Mouse (Mus musculus) CH12.LX (cell line): ENCODE results near the gene Gm21970. TPM values are rescaled to one million over a fixed set of nuclear protein-coding genes. Genes with fewer than 3 reads are reported as not detected.

Experiments used
- DNase-seq: peaks from one replicate; pipeline ENCODE4 v3.0.0-alpha.2; 2013; ENCODE audit errors: extremely low read depth
- H3K27ac ChIP-seq: 2 replicates; pipeline ENCODE4 v1.5.1; 2012; ENCODE audit warnings: low read depth, mild to moderate bottlenecking, control low read depth, moderate library complexity; ENCODE audit not compliant: insufficient read depth
- H3K27me3 ChIP-seq: replicated peaks from 2 replicates; pipeline ENCODE3; 2012; ENCODE audit warnings: inconsistent platforms
- H3K36me3 ChIP-seq, 2 experiments: replicated peaks in 1 of 2; 2 replicates each; pipeline versions ENCODE3 to v1.6.1; 2012; ENCODE audit warnings: inconsistent platforms in 1 of 2, low read length in 1 of 2, mild to moderate bottlenecking in 1 of 2, mixed read lengths in 1 of 2, moderate library complexity in 1 of 2; ENCODE audit not compliant: control insufficient read depth in 1 of 2, insufficient read depth in 1 of 2
- H3K4me1 ChIP-seq, 2 experiments: 2 replicates each; pipeline ENCODE4 v1.6.1; 2012; ENCODE audit warnings: inconsistent platforms in 1 of 2, moderate library complexity in 1 of 2; ENCODE audit not compliant: insufficient read depth in 2 of 2, control insufficient read depth in 1 of 2
- H3K4me2 ChIP-seq: 2 replicates; pipeline ENCODE4 v1.6.1; 2012; ENCODE audit warnings: low read depth, mild to moderate bottlenecking, control low read depth; ENCODE audit not compliant: poor library complexity, insufficient read depth, severe bottlenecking
- H3K4me3 ChIP-seq, 3 experiments: fragments of 150-350 bp in 1 of 3; sonication (generic) in 1 of 3; replicated peaks in 1 of 3; 2 replicates each; pipeline versions ENCODE3 to v1.5.1; 2011 to 2012; ENCODE audit warnings: low read depth in 2 of 3, low read length in 2 of 3, mild to moderate bottlenecking in 2 of 3, moderate library complexity in 2 of 3, control low read depth in 1 of 3, improper control_type of control experiment in 1 of 3, inconsistent platforms in 1 of 3, mixed read lengths in 1 of 3; ENCODE audit not compliant: poor library complexity in 1 of 3
- H3K79me2 ChIP-seq: replicated peaks from 2 replicates; pipeline ENCODE4 v1.6.1; 2012; ENCODE audit warnings: mild to moderate bottlenecking, moderate library complexity; ENCODE audit not compliant: control insufficient read depth, poor library complexity, insufficient read depth, severe bottlenecking; ENCODE audit errors: extremely low read depth
- H3K9ac ChIP-seq: 2 replicates; pipeline ENCODE4 v1.6.1; 2012; ENCODE audit warnings: low read depth, mild to moderate bottlenecking, control low read depth, moderate library complexity; ENCODE audit not compliant: insufficient read depth
- H3K9me3 ChIP-seq: replicated peaks from 2 replicates; pipeline ENCODE3; 2012; ENCODE audit warnings: low read length, inconsistent platforms, mixed read lengths
- BHLHE40 ChIP-seq: IDR thresholded peaks from 2 replicates; pipeline ENCODE4 v1.6.1; 2011; ENCODE audit warnings: mild to moderate bottlenecking, low read depth, low read length, improper control_type of control experiment
- CHD1 ChIP-seq: IDR thresholded peaks from 2 replicates; pipeline ENCODE4 v1.6.1; 2012; ENCODE audit warnings: low read depth, low read length, improper control_type of control experiment, inconsistent platforms
- ETS1 ChIP-seq: conservative IDR thresholded peaks from 2 replicates; pipeline ENCODE4 v1.6.1; 2012; ENCODE audit warnings: low read depth, mild to moderate bottlenecking, inconsistent platforms, low read length, improper control_type of control experiment, moderate library complexity
- GABPA ChIP-seq: IDR thresholded peaks from 2 replicates; pipeline ENCODE4 v1.6.1; 2012; ENCODE audit warnings: low read depth, low read length, improper control_type of control experiment, inconsistent platforms; ENCODE audit not compliant: insufficient replicate concordance
- IRF4 ChIP-seq: IDR thresholded peaks from 2 replicates; pipeline ENCODE4 v1.6.1; 2014; ENCODE audit warnings: low read depth, mild to moderate bottlenecking, inconsistent platforms, low read length, improper control_type of control experiment
- MAFK ChIP-seq: IDR thresholded peaks from 2 replicates; pipeline ENCODE4 v1.6.1; 2011; ENCODE audit warnings: low read length, improper control_type of control experiment; ENCODE audit not compliant: insufficient replicate concordance
- MAX ChIP-seq: IDR thresholded peaks from 2 replicates; pipeline ENCODE4 v1.6.1; 2011; ENCODE audit warnings: low read length, improper control_type of control experiment
- MEF2A ChIP-seq: IDR thresholded peaks from 2 replicates; pipeline ENCODE4 v1.6.1; 2014; ENCODE audit warnings: low read depth, mild to moderate bottlenecking, inconsistent platforms, low read length, improper control_type of control experiment, borderline replicate concordance
- MXI1 ChIP-seq: IDR thresholded peaks from 2 replicates; pipeline ENCODE4 v1.6.1; 2011; ENCODE audit warnings: mild to moderate bottlenecking, low read depth, low read length, improper control_type of control experiment
- MYC ChIP-seq: IDR thresholded peaks from 2 replicates; pipeline ENCODE4 v1.6.1; 2011; ENCODE audit warnings: low read depth, mild to moderate bottlenecking, improper control_type of control experiment, low read length
- NELFE ChIP-seq: IDR thresholded peaks from 2 replicates; pipeline ENCODE4 v1.6.1; 2011; ENCODE audit warnings: low read depth, low read length, improper control_type of control experiment
- SMC3 ChIP-seq: IDR thresholded peaks from 2 replicates; pipeline ENCODE4 v1.6.1; 2011; ENCODE audit warnings: low read depth, low read length, improper control_type of control experiment
- TBP ChIP-seq: conservative IDR thresholded peaks from 2 replicates; pipeline ENCODE4 v1.6.1; 2011; ENCODE audit warnings: low read depth, low read length, improper control_type of control experiment
- TCF12 ChIP-seq: IDR thresholded peaks from 2 replicates; pipeline ENCODE4 v1.6.1; 2014; ENCODE audit warnings: low read depth, mild to moderate bottlenecking, inconsistent platforms, low read length, improper control_type of control experiment
- ZC3H11A ChIP-seq: IDR thresholded peaks from 2 replicates; pipeline ENCODE4 v1.6.1; 2012; ENCODE audit warnings: low read depth, mild to moderate bottlenecking, inconsistent platforms, low read length, improper control_type of control experiment
- ZNF384 ChIP-seq: IDR thresholded peaks from 2 replicates; pipeline ENCODE4 v1.6.1; 2012; ENCODE audit warnings: low read depth, low read length, improper control_type of control experiment, inconsistent platforms
- dilution Hi-C: fragments of 300-500 bp; cut with MboI; formaldehyde crosslinking; loops from 2 replicates; pipeline ENCODE4 v1.14.3; 2020; ENCODE audit warnings: low sequenced_read_pairs; ENCODE audit not compliant: extremely low pct_unique_long_range_greater_than_20kb, extremely low pct_ligation_motif_present
- in situ Hi-C: fragments of 300-500 bp; cut with MboI; formaldehyde crosslinking; loops from 3 replicates; pipeline ENCODE4 v1.14.3; 2019; ENCODE audit warnings: low sequenced_read_pairs, low pct_ligation_motif_present, low pct_unique_long_range_greater_than_20kb, mixed read lengths
- polyA plus RNA-seq: library from polyadenylated mRNA; unstranded; fragments of >175 nt; gene quantifications from 2 replicates; pipeline ENCODE4 v1.2.1, GENCODE M21; 2012; ENCODE audit warnings: low read depth; ENCODE audit not compliant: insufficient read length
- total RNA-seq, 2 experiments: library from RNA; depleted of rRNA; stranded (reverse); fragments of 300-350 nt in 1 of 2; fragments of >200 nt in 1 of 2; gene quantifications; 2 replicates each; pipeline ENCODE4 v1.2.3; 2012 to 2014

Gene Gm21970
- total and polyA plus RNA-seq, 3 experiments, result not detected

- 0 out of 2 replicates have a peak, but pooled peaks have one; percentile 13 for TF ChIP-seq ZNF384
- peak; percentile 25 for TF ChIP-seq IRF4
- peak; percentile 56; the same call in 1 of the 2 replicates for TF ChIP-seq TCF12
- no peak for TF ChIP-seq GABPA
- TF ChIP-seq TBP, result 0 out of 2 replicates have a peak, but pooled peaks have one; percentile 31
- no peak for TF ChIP-seq NELFE
- peak; percentile 50; the same call in 1 of the 2 replicates for TF ChIP-seq MYC
- peak; percentile 50; the same call in 1 of the 2 replicates for TF ChIP-seq CHD1
- 0 out of 2 replicates have a peak, but pooled peaks have one; percentile 17 for TF ChIP-seq MAFK
These were observed 41.3 kb downstream of the Gm21970 start (continued) for GRCm38 (mm10) chr16:91432720-91433328.

GRCm38 (mm10) chr16:91433329-91433933, 41.9 kb downstream of the Gm21970 start:
- H3K4me2 ChIP-seq, result peak overlapping the region; percentile 21
- no peak for TF ChIP-seq TBP
- 0 out of 2 replicates have a peak, but pooled peaks have one; percentile 21 for TF ChIP-seq IRF4
- peak; percentile 9; the same call in 1 of the 2 replicates for TF ChIP-seq MAX
- peak; percentile 62 for TF ChIP-seq MEF2A
- TF ChIP-seq MAFK, result peak; percentile 32; the same call in 1 of the 2 replicates
- no peak for TF ChIP-seq NELFE
- TF ChIP-seq BHLHE40, result peak; percentile 66
- peak; percentile 34 for TF ChIP-seq MXI1
- peak; percentile 3; the same call in 1 of the 2 replicates for TF ChIP-seq TCF12
- no peak for TF ChIP-seq SMC3
- TF ChIP-seq ETS1, result 0 out of 2 replicates have a peak, but pooled peaks have one; percentile 32
- TF ChIP-seq ZC3H11A, result no peak
- in situ Hi-C loops (no loop called here), dilution Hi-C loops (no loop called here)
- H3K4me1 ChIP-seq, result peaks cover 31 to 47% of the 10 kb centered on the region in 2 experiments
- no peak overlapping the region for H3K4me3 ChIP-seq
- H3K79me2 ChIP-seq, result no peaks in the 10 kb centered on the region
- H3K36me3 ChIP-seq, result peaks cover 0 to 10% of the 10 kb centered on the region in 2 experiments
- peaks cover 20% of the 10 kb centered on the region for H3K9me3 ChIP-seq
- peak overlapping the region; percentile 43; the same call in 1 of the 2 replicates for H3K27ac ChIP-seq
- DNase-seq, result peak; percentile 53
- no peak overlapping the region for H3K9ac ChIP-seq
- H3K27me3 ChIP-seq, result no peaks in the 10 kb centered on the region
